Mouse (Mus musculus): ENCODE results near the gene Begain. TPM values are rescaled to one million over a fixed set of nuclear protein-coding genes. Genes with fewer than 3 reads are reported as not detected.

Gene Begain
- polyA plus RNA-seq, 1 experiment from 2014 or later = 16.2 TPM

- no peak overlapping the region for H3K4me2 ChIP-seq (replicated peaks)
- WGBS = 78% methylated on average over 7 of the region's 7 CpGs
- H3K4me3 ChIP-seq (replicated peaks) = no peak overlapping the region
- H3K4me1 ChIP-seq (replicated peaks) = no peaks in the 10 kb centered on the region; the same call in 1 of the 2 replicates
- no peaks in the 10 kb centered on the region for H3K9me3 ChIP-seq
- H3K9ac ChIP-seq (replicated peaks) = no peak overlapping the region
- H3K36me3 ChIP-seq = no peaks in the 10 kb centered on the region
- ATAC-seq = no peak
- no peak overlapping the region for H3K27ac ChIP-seq
- peaks cover 15% of the 10 kb centered on the region for H3K27me3 ChIP-seq
Observed at GRCm38 (mm10) chr12:109045581-109045980, 22.4 kb downstream of the Begain start.

DNA sequence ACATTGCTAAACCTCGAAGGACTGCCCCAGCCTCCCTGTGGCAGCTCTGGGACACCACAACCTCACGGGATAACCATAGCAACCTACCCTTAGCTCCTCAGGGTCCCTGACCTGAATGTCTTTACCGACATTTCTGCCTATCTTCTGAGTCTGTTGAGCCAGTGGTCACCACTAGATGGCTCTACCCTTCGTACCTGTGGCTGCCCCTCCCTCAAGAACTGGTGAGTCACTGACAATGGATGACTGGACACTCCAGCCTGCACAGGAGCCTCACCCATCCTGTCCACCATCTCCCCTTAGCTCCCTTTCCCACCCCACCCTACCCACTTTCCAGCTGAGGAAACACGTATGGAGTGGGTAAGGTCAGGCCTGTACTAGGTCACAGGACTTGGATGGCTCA, 23.5 kb downstream of the Begain start:
- Histone ChIP-seq H3K4me3 (replicated peaks) (no peak overlapping the region), H3K27me3 (peaks cover 6% of the 10 kb centered on the region; the same call in 1 of the 2 replicates), H3K4me1 (replicated peaks) (peaks cover 3% of the 10 kb centered on the region; the same call in 1 of the 2 replicates), H3K4me2 (replicated peaks) (no peak overlapping the region), H3K36me3 (no peaks in the 10 kb centered on the region), H3K9ac (replicated peaks) (no peak overlapping the region), H3K27ac (no peak overlapping the region), H3K9me3 (no peaks in the 10 kb centered on the region)
- ATAC-seq = no peak; the same call in 1 of the 2 replicates
- WGBS = 23% methylated on average over 5 of the region's 5 CpGs

DNA sequence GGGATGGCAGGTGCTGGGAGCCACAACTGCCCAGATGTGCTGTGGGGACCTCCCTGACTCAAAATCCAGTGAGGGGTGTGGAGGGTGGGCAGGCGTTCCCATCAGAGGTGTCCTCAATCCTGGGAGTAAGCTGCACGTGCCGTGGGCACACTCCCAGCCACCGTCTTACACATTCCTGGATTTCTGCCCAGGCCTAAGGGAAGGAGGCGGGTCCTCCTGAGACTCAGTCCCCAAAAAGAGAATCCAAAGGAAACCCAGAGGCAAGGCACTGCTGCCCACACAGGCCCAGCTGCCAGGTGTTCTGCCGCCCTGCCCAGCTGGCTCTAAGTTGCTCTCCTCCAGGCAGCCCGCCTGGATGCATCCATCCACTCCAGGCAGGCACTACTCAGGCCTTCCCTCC, 28.7 kb downstream of the Begain start:
- peaks cover 1% of the 10 kb centered on the region; the same call in 1 of the 2 replicates for H3K27me3 ChIP-seq
- H3K9me3 ChIP-seq = no peaks in the 10 kb centered on the region
- H3K4me2 ChIP-seq (replicated peaks) = no peak overlapping the region
- H3K9ac ChIP-seq (replicated peaks) = no peak overlapping the region
- H3K4me1 ChIP-seq (replicated peaks) = peaks cover 23% of the 10 kb centered on the region
- no peak overlapping the region for H3K4me3 ChIP-seq (replicated peaks)
- peak; percentile 38; the same call in 1 of the 2 replicates for ATAC-seq
- H3K36me3 ChIP-seq = peaks cover under 1% of the 10 kb centered on the region
- no peak overlapping the region for H3K27ac ChIP-seq
- WGBS = 69% methylated on average over 7 of the region's 7 CpGs

GRCm38 (mm10) chr12:109038179-109038819, 29.7 kb downstream of the Begain start:
- 0 out of 2 replicates have a peak, but pooled peaks cover 3% of the 10 kb centered on the region for H3K9me3 ChIP-seq
- H3K27ac ChIP-seq = peak overlapping the region; percentile 63
- WGBS = 15% methylated on average over 14 of the region's 14 CpGs
- H3K36me3 ChIP-seq = peaks cover 11% of the 10 kb centered on the region
- H3K9ac ChIP-seq (replicated peaks) = no peak overlapping the region
- peak; percentile 38; the same call in 1 of the 2 replicates for ATAC-seq
- peaks cover 11% of the 10 kb centered on the region for H3K27me3 ChIP-seq
- H3K4me2 ChIP-seq (replicated peaks) = 0 out of 2 replicates have a peak overlapping the region, but pooled peaks have one; percentile 2
- H3K4me3 ChIP-seq (replicated peaks) = no peak overlapping the region
- peaks cover 28% of the 10 kb centered on the region for H3K4me1 ChIP-seq (replicated peaks)

DNA sequence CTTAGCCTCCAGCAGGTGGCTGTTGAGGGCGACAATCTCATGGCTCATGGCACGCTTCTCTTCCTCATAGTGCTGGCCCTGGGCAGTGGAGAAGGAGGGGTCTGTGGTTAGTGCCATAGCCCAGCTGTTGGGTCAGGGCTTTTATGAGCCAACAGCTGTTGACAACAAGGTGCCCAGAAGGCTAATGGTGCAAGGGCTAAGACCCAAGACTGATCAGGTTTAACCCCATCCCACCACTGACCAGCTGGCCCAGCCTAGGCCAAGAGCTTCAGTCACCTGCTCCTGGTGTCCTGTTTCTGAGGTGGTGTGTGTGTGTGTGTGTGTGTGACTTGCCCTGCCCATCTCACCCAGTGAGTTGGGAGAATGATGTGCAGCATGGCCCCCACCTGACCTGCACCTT, 31.0 kb downstream of the Begain start:
- H3K27me3 ChIP-seq = peaks cover 20% of the 10 kb centered on the region
- H3K27ac ChIP-seq = no peak overlapping the region
- 0 out of 2 replicates have a peak, but pooled peaks cover 3% of the 10 kb centered on the region for H3K9me3 ChIP-seq
- no peak overlapping the region for H3K4me3 ChIP-seq (replicated peaks)
- H3K9ac ChIP-seq (replicated peaks) = no peak overlapping the region
- 93% methylated on average over 2 of the region's 2 CpGs for WGBS
- H3K36me3 ChIP-seq = peaks cover 11% of the 10 kb centered on the region
- H3K4me1 ChIP-seq (replicated peaks) = peaks cover 33% of the 10 kb centered on the region
- ATAC-seq = no peak
- no peak overlapping the region for H3K4me2 ChIP-seq (replicated peaks)

GRCm38 (mm10) chr12:109023780-109024179, 44.2 kb downstream of the Begain start:
- 52% methylated on average over 9 of the region's 9 CpGs for WGBS

GRCm38 (mm10) chr12:109022966-109023365, 45.1 kb downstream of the Begain start:
- Histone ChIP-seq H3K4me3 (replicated peaks) (no peak overlapping the region), H3K27me3 (no peaks in the 10 kb centered on the region), H3K36me3 (peaks cover 8% of the 10 kb centered on the region; the same call in 1 of the 2 replicates), H3K4me2 (replicated peaks) (no peak overlapping the region), H3K9me3 (no peaks in the 10 kb centered on the region), H3K9ac (replicated peaks) (no peak overlapping the region), H3K27ac (no peak overlapping the region), H3K4me1 (replicated peaks) (peaks cover 3% of the 10 kb centered on the region; the same call in 1 of the 2 replicates)
- ATAC-seq = no peak
- WGBS = 90% methylated on average over 5 of the region's 5 CpGs

More at GRCm38 (mm10) chr12:109023780-109024179, 44.2 kb downstream of the Begain start:
- Histone ChIP-seq H3K4me3 (replicated peaks) (no peak overlapping the region), H3K4me2 (replicated peaks) (no peak overlapping the region), H3K27me3 (no peaks in the 10 kb centered on the region), H3K27ac (no peak overlapping the region), H3K4me1 (replicated peaks) (peaks cover 3% of the 10 kb centered on the region; the same call in 1 of the 2 replicates), H3K9me3 (no peaks in the 10 kb centered on the region), H3K36me3 (peaks cover 8% of the 10 kb centered on the region; the same call in 1 of the 2 replicates), H3K9ac (replicated peaks) (no peak overlapping the region)
- peak; percentile 27; the same call in 1 of the 2 replicates for ATAC-seq

DNA sequence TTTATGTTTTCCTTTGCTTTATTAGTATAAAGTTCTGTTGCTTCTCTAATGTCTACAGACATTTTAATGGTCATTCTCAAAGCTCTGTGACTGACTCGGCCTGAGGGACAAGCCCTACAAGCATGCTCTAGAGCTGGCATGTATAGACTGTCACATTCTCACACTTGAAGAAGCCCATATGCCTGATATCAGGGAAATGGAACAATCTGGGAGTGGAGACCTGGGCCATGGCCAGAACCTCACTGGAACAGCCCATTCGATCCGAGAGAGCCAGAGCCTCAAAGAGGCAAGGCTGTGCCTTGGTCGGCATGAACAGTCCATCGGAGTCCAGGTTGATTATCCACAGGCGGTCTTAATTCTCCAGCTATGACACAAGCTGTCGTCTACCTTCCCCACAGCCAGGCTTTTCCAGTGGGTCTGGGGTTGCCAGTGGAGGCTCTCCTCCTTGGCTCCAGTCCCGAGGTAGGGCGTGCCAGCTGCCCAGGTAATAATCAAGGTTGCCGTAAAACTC, 45.8 kb downstream of the Begain start:
- Histone ChIP-seq H3K27me3 (no peaks in the 10 kb centered on the region), H3K4me3 (replicated peaks) (no peak overlapping the region), H3K4me1 (replicated peaks) (peaks cover 3% of the 10 kb centered on the region; the same call in 1 of the 2 replicates), H3K27ac (no peak overlapping the region), H3K9ac (replicated peaks) (no peak overlapping the region), H3K9me3 (no peaks in the 10 kb centered on the region), H3K36me3 (peaks cover 1% of the 10 kb centered on the region; the same call in 1 of the 2 replicates), H3K4me2 (replicated peaks) (no peak overlapping the region)
- WGBS = 88% methylated on average over 10 of the region's 10 CpGs
- no peak for ATAC-seq

GRCm38 (mm10) chr12:109010070-109010649, 57.9 kb downstream of the Begain start:
- no peaks in the 10 kb centered on the region for H3K36me3 ChIP-seq
- ATAC-seq = peak; percentile 86
- WGBS = 68% methylated on average over 18 of the region's 18 CpGs
- H3K9ac ChIP-seq (replicated peaks) = no peak overlapping the region; the same call in 1 of the 2 replicates
- peaks cover 37% of the 10 kb centered on the region for H3K4me1 ChIP-seq (replicated peaks)
- no peaks in the 10 kb centered on the region for H3K9me3 ChIP-seq
- H3K4me2 ChIP-seq (replicated peaks) = 0 out of 2 replicates have a peak overlapping the region, but pooled peaks have one; percentile 13
- H3K27ac ChIP-seq = peak overlapping the region; percentile 35; the same call in 1 of the 2 replicates
- no peaks in the 10 kb centered on the region for H3K27me3 ChIP-seq
- no peak overlapping the region for H3K4me3 ChIP-seq (replicated peaks)

DNA sequence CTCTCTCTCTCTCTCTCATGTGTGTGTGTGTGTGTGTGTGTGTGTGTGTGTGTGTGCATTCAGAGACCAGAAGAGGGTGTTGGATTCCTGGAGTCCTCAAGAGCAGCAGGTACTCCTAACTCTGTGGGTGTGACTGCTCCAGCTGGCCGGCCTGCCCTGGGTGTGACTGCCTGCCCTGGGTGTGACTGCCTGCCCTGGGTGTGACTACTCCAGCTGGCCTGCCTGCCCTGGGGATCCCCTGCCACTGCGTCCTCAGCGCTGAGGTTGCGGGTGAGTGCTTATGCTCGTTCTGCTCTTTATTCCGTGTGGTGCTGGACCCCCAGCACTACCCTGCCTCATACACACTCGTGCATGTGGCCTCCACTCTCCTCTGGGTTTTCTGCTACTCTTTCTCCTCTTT, 65.0 kb downstream of the Begain start:
- no peaks in the 10 kb centered on the region for H3K27me3 ChIP-seq
- H3K36me3 ChIP-seq = no peaks in the 10 kb centered on the region
- WGBS = 89% methylated on average over 7 of the region's 7 CpGs
- H3K4me3 ChIP-seq (replicated peaks) = no peak overlapping the region
- H3K9me3 ChIP-seq = no peaks in the 10 kb centered on the region
- no peak overlapping the region for H3K9ac ChIP-seq (replicated peaks)
- no peak for ATAC-seq
- no peak overlapping the region for H3K27ac ChIP-seq
- H3K4me2 ChIP-seq (replicated peaks) = no peak overlapping the region
- peaks cover 22% of the 10 kb centered on the region for H3K4me1 ChIP-seq (replicated peaks)

DNA sequence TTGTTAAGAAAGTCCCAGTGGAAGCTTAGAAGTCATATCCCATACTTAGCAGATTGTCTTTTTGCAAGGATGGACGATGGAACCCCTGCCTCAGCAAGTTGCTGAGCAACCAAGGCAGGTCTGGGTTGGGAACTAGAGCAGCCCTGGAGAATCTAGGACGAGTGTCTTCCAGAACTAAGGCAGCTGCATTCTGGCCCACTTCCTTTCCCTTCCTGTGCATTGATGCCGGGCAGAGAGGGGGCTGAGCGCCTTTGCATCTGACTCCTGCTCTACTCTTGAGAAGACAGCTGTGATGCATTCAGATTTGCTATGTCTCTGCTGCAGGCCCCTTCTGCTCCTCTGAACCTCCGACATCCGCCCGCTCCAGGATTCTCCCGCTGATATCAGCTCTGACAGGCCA, 70.8 kb downstream of the Begain start:
- Histone ChIP-seq H3K9me3 (no peaks in the 10 kb centered on the region), H3K4me3 (replicated peaks) (no peak overlapping the region)
- WGBS = 72% methylated on average over 8 of the region's 8 CpGs

More for the DNA sequence above, 70.8 kb downstream of the Begain start:
- no peaks in the 10 kb centered on the region for H3K36me3 ChIP-seq
- no peak overlapping the region for H3K9ac ChIP-seq (replicated peaks)
- H3K4me2 ChIP-seq (replicated peaks) = no peak overlapping the region
- no peaks in the 10 kb centered on the region for H3K27me3 ChIP-seq
- peaks cover 14% of the 10 kb centered on the region for H3K4me1 ChIP-seq (replicated peaks)
- no peak overlapping the region for H3K27ac ChIP-seq
- no peak for ATAC-seq
